Mouse (Mus musculus) spleen, postnatal 36 days (tissue): Measurements from ENCODE around the gene Prtg.

Experiments used
- DNase-seq, 2 experiments: peaks; one replicate each; pipeline ENCODE4 v3.0.0; 2022; ENCODE audit warnings: low spot score in 2 of 2, mixed read lengths in 1 of 2

The Prtg gene

DNA sequence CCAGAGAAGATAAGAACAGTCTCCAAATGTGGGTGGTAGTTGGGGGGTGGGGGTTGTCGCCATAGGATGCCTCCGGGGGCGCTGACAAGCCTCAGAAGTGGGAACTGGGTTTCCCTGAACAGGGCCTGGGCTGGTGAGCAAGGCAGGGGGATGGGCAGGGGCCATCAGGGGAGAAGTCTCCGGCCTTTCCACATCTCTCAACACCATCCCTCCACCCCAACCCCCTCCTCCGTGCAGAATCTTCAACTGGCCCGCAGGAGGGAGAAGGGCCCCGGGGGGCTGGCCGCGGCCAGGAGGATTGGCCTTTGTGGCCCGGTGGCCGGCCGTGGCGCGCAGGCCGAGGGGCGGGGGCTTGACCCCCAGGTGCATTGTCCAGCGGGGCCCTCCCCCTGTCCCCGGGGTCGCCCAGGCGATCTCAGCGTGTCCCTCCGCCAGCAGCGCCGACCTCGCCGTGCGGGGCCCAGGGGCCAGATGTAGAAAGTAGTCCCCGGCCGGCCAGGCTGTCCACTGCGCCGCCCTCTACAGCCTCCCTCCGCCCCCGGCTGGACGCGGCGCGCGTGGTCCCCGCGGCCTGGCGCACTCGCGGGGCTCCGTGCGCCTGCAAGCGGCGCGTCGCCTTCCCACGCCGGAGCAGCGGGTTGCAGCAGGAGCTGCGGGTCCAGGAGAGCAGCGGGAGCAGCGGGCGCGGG lies at the start of gene Prtg:
Gene Prtg (plus strand): TSS at position 144 of the 689 bp plus-strand sequence.
- no peak for DNase-seq

DNA sequence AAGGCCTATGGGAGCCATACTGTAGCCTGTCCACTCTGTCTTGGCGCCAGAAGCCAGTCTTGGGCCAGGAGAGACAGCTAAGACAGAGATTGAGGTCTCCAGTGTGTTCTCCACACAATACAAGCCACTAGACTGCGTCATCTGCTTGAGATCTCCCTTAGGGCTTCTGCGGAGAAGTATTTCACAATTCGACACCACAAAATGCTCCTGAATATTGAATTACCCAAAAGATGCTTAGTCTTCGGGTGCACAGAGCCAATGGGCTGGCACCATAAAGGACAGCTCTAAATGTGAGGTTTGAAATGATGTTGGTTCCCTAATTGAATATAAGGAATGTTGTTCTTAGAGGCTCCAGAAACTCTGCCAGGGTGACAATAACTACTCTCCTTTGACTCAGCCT lies 49.5 kb upstream of the Prtg start:
- no peak for DNase-seq

DNA sequence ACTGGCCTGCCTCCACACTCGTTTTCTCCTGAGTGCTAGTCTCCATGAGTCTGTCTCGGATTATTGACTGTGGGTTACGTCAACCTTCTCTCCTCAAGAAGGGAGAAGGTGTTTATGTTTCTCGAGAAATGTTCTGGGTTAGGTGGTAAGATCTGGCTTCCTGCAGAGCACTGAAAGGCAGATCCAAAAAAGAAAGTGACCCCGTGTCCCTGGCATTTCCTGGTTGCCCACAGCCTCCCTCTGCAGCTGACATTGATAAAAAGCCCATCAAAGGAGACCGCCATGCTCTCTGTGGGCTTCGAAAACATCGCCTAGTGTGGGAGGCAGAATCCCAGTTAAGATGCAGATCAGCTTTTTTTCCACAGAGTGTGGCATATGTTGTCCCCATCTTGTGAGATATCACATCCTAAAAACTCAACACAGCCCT lies 48.0 kb upstream of the Prtg start:
- DNase-seq = no peak

DNA sequence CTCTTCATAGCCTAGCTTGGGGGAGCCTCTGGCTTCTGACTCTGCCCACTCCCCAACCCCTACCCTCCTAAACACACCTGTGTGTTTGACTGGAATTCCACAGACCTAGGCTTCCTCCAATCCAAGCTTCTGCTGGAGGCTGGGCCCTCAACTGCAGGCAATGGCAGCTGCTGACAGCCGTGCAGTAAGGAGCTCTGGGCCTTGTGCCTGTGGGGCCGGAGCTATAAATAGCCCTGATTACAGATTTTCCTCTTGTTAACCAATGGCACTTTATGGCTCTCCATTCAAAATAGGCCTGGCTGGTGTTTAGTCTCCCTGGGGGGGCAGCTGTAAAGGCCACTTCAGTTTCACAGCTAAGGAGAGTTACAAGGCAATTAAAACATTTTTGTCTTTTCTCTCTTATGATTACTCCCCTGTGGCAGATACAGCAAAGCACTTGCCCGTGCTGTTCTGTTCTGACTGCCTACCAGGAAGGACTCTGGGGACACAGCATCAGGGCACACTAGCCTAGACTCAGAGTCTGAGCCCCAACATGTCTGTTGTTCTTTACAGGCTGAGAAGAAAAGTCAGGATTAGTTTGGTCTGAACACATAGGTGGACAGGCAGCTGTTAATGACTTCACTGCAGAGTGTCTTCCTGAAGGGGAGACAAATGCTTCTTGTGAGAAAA lies 43.5 kb upstream of the Prtg start:
- no peak for DNase-seq

DNA sequence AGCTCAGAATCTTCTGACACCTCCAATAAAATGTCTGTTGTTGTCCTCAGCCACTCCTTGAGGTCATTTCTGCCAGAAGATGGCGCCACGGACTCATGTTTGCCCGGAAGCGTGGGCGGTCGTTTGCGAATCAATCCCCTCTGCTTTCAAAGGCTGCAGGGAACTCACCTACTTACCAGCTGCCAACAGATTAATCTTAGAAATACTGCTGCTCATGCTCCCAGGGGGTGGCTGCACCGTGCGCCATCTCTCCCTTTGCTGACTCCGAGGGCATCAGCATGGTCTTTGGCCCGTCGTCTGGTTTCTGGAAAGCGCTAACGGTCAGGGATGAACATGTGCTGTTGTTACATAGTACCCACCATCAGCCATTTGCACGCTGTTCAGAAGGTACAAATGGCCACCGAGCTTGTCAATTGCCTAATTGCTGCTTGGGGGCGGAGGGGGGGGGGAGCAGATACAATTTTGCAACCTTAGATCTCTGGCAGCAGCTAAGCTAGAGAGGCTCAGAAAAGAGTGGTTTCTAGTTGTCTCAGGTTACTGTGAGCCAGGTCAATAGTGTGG lies 39.8 kb upstream of the Prtg start:
- peak; percentile 80 to 85 for DNase-seq

DNA sequence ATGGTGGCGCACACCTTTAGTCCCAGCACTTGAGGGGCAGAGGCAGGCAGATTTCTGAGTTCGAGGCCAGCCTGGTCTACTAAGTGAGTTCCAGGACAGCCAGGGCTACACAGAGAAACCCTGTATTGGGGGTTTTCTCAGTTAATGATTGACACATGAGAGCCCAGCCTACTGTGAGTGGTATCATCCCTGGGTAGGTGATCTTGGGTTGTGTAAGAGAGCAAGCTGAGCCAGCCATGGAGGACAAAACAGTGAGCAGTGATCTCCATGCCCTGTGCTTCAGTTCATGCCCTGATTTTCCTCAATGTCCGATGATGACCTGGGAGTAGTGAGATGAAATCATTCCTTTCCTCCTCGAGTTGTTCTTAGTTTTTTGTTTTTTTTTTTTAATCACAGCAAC lies 31.7 kb upstream of the Prtg start:
- no peak for DNase-seq

DNA sequence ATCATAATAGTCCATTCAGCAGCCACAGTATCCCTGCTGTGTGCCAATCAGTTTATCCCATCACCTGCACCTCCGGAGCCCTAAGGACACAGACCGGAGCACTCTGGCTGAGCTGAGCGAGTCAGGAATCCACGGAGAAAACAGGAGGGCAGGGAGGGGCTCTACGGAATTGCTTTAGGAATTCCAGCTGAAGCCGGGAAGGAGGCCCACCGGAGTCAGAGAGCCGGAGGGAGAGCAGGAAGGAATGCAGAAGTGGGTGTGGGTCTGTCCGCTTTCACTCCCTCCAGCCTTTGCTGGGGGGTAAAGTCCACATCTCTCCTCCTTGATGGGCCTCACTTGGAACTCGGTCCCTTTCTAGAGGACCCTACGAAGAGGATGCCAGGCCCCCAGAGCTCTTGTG lies 27.7 kb upstream of the Prtg start:
- DNase-seq = no peak

DNA sequence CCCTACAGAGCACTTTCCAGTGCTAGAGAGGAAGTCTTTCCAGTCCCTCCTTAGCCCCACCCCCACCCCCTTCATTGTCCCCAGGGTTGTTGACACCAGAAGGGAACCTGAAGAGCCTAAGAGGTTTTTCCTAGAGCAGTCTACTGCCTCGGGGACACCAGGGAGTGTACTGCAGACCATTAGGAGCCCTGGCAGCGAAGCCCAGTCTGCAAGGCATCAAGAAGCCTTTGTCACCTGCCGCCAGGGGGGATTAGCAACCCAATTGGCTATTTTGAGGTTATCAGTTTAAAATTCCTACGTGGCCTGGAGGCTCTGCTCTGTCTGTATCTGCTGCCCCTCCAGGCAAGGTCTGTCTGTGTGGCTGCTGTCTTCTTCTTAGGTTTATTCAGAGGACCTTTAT lies 26.9 kb upstream of the Prtg start:
- no peak for DNase-seq

DNA sequence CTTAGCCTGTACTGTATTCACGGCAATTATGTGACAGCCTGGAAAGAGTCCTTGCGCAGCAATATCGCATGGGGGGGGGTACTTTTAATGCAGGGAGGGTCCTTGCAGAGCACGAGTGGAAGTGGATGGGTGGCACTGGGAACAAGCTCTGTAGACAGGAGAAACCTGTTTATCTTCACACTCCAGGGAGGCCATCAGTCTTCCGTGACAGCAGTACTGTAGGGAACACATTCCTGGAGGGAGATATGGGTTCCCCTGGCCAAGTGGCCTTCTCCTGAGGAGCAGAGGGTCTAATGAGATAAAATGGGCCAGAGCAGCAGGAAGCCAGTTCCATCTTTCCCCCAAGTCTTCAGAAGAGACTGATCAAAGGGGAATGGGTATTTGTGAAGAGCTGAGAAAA lies 26.0 kb upstream of the Prtg start:
- DNase-seq = no peak

DNA sequence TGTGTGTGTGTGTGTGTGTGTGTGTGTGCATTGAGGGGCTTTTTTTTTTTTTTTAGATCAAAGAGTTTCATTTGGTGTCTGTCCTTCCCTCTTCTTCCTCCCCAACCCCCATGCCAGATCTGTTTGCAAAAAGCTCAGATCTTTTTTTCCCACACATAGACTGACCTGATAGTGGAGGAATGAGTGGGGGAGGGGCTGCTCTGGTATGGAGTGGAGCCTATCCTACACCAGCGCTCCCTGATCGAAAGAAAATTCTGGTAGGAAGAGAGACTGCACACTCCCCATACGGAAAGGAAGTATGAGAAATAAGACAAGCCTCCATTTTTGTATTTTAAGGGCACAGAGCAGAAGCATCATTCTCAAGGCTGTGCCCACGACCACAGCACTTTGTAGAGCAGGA lies 25.2 kb upstream of the Prtg start:
- no peak for DNase-seq

DNA sequence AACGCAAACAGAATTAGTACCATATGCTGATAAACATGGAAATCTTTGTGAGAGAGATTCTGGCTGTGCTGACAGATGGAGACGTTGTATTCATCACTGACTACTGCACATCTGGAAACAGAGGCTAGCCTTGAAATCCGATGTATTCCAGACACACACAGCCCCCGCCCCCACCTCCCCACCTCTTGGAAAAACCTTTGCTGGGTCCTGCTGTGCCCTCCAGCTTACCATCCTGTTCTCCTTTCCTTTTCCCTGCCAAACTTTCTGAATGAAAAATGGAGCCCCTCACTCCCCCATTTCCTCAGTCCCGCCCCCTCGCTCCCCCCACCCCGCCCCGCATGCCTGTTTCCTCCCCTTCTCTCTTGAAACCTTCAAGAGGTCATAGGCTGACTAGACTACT lies 24.6 kb upstream of the Prtg start:
- DNase-seq = no peak

DNA sequence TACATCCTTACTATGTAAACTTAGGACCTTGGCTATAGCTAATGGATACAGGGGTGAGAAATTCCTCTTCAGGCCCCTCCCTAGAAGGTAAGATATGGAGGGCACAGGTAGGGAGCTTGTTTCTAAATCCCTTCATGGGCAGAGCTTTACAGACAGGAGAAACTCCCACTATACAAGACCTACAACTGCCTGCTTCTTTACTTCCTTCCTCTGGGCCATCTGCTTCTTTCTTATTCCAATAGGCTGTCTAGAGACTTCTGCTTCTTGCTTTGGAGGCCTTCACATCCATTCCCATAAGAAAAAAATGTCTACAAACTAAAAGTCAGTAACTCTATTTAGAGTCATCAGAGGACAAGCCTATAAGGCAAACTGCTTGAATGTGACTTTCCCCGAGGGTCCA lies 18.9 kb upstream of the Prtg start:
- DNase-seq = no peak

DNA sequence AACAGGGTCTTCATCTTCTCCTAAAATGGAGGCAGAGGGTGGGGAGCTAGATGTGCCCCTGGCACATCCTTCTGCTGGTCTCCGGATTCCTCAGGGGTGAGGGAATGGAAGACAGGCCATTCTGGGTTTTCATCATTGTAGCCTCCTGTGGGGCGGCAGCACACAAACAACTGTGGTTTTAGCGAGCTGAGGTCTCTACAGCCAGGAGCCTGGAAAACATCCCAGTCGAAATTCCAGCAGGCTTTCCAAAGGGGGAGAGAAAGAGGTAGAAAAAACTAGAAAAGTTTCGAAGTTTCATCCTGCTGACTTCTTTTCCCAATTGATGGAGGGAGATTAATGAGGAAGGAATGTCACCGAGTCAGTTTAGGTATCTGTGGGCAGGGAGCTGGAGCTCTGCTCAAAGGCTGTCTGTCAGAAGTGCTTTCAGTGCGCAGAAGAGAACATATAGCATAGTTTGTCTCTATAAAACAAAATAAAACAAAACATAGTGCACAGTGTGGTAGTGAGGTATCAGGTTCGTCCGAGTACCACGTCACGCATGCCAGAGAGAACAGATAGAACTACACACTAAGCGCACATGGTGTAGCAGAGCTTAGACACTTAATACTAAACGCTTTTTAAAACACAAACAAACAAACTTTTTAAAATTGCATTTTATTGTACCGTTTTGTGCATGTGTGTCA lies 16.0 kb upstream of the Prtg start:
- DNase-seq = no peak

DNA sequence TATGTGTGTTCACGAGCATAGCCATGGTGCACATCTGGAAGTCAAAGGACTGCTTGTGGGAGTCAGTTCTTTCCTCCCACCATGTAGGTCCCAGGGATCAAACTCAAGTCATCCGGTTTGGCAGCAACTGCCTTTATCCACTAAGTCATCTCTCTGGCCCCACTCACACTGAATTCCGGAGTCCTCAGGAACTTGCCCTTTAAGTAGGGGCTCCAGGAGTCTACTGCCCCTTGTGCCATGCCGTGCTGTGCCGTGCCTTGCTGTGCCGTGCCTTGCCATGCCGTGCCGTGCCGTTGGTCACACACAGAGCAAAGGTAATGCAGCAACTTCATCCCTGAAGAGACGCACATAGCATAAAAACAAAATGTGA lies 15.5 kb upstream of the Prtg start:
- DNase-seq = no peak

DNA sequence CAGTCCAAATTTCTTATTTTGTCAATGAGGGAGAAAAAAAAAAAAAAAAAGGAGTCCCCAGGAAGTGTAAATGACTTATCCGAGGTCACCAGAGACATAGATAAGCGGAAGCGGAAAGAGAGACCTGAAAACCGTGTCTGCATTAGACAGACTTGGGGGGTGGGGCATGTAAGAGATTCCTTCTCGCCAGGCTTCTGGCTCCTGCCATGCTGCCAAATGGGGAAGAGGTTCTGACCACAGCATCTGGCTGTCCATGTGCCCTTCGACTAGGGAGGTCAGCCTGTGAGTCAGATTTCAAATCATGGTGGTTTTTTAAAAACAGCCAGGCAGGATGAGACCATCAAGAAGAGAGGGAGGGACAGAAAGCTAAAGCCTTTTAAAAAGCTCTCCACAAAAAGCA lies 15.0 kb upstream of the Prtg start:
- DNase-seq = peak; percentile 29 to 51

DNA sequence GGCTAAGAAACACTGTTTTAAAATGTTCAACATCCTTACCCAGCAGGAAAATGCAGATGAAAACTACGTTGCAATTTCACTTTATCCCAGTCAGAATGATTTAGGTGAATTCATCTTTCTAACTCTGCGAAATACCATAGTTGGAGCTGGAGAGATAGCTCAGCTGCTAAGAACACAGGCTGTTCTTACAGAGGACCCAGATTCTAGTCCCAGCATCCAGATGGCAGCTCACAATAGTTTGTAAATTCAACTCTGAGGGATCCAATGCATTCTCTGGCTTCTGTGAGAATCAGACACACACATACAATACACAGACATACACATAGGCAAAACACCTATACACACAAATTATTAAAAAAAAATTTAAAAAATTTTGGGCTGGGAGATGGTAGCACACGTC lies 11.4 kb upstream of the Prtg start:
- DNase-seq = no peak

DNA sequence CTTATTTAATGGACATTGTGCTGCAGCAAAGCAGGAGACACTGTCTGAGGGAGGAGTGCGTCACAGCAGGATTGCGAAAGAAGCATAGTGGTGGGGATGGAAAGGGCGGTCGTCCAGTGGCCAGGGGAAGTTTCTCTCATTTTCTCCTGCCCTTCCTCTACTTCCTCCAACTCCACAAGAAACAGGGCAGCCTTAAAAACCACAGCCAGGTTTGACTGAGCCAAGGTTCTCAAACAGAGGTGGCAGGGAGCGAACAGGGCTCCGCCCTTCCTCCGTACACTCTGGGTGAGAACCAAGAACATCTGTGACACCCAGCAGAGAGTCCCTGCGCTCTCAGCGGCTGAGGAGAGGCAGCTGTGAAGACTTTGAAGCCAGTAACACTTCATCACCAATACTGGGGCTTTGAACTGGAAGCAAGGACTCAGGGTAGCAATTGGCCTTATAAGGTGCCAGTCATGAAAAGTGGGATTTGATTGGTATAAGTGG lies 9.5 kb upstream of the Prtg start:
- DNase-seq = peak in 1 of 2 experiments; percentile 15

DNA sequence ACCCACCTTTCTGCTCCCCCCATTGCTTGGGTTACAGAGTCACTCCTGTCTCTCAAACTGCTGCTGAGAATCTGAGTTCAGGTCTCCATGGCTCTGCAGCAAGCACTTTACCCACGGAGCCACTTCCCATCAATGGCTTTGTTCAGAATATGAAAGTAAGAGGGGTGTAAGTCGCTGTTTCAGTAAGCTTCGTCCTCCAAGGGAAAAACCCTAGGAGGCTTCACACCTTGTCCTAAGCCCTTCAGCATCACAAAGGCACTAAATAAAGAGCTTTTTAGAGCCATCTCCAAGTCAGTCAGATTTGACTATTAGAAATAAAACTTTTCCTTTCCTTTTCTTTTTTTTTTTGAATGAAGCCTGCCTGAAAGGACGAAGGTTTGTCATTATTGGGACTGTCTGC lies 3.4 kb upstream of the Prtg start:
- DNase-seq = no peak

DNA sequence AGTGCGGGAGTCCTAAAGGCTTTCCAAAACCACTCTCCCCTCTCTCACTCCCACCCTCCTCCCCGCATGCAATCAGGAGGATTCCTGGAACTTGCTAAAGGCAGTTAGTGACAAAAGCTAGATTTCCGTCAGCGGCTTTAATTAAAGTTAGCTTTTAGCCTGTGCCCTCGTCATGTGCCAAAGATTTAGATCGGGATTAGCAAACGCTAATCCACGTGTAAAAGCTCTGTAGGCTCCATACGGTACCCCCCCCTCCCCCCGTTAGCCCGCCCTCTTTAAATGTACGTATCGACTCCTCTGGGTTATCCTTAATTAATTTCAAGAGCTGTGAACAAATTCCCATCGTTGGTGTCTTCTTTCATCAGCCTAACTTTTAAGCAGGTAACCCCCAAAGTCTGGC lies 528 bp upstream of the Prtg start:
- DNase-seq = no peak

DNA sequence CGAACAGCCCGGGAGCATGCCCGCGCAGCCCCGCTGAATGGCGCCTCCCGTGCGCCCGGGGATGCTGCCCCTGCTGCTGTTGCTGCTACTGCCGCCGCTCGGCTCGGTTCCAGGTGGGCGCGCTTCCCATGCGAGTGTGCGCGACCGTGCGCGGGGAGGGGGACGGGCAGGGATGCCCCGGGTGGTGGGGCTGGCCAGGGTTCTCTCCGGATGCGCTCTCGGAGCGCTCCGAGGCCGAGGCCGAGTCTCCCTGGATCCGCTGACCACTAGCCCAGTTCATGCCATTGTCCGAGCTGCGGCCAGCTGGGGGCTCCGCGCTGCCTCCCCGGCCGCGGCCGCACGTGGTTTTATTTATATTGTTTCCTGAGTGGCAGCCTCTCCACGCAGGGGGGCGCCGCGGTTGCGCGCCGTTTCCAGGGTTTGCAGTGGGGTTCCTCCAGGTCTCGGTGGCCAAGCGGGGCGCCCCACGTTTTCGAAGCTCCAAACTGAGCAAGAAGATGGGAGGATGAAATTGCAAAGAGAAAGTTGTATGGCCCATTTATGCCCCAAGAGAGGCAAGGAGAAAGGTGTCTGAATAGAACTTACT lies 839 bp downstream of the Prtg start:
- peak; percentile 8 to 13 for DNase-seq

DNA sequence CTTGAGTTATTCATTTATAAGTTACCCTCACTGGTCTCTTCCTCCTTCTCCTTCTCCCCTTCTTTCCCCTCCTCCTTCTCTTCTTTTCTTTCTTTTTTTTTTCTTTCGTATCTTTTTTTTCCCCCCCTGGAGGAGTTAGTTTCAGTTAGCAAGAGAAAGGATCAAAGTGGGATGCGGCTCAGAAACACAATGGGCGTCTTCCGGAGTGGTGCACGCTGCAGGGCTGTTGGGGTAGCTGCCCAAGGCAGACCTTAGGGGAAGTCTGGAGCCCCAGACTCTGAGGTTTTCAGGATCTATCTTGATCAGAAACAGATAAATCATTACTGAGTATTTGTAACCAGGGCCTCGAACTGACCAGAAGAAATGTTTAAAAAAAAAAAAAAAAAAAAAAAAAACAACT lies 1.5 kb downstream of the Prtg start:
- no peak for DNase-seq

DNA sequence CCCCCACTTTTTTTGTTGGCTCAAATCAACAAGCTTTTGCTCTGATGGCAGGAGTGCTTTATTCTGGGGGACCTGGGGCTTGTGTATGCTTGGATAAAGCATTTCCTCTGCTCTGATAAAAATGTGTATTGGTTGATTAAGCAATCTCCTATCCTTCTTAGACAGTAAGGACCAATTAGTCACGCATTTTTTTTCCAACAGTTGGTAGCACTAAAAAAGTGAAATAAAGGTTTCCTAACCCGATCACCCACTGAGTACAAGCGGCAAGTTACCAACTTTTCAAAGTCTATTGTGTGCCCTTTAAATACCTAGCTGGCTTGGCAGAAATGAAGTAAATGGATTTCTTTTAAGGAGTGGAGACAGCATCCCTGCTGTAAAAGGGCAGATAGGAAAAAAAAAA lies 1.9 kb downstream of the Prtg start:
- no peak for DNase-seq
